Comparison of ENCODE assay signal across 8 mouse cellular contexts in genomic region chr13:51603221-51603893, GRCm38 (mm10). TPM values are rescaled to one million over a fixed set of nuclear protein-coding genes. Genes with fewer than 3 reads are reported as not detected.
DNase-seq lines count a peak whose midpoint lies in the region; ATAC-seq and TF ChIP-seq lines count a peak whose summit lies in the region.

No protein-coding gene starts in this region.

- no peak overlapping the region for H3K27ac ChIP-seq in lung, embryonic 15.5 days
- H3K27ac ChIP-seq in intestine, embryonic 14.5 days (ENCODE audit: low read depth): peak overlapping the region; percentile 16; the same call in 1 of the 2 replicates
- H3K27ac ChIP-seq in limb, embryonic 13.5 days: no peak overlapping the region; the same call in 1 of the 2 replicates

- 11% methylated on average over 16 of the region's 16 CpGs for WGBS in lung, embryonic 15.5 days
- 22% methylated on average over 16 of the region's 16 CpGs for WGBS in lung, adult 2 months
- WGBS in intestine, embryonic 14.5 days: 15% methylated on average over 16 of the region's 16 CpGs
- WGBS in limb, embryonic 13.5 days: 23% methylated on average over 16 of the region's 16 CpGs

- H3K9me3 ChIP-seq in lung, embryonic 15.5 days: no peaks in the 10 kb centered on the region
- no peaks in the 10 kb centered on the region for H3K9me3 ChIP-seq in intestine, embryonic 14.5 days (ENCODE audit: control insufficient read depth, low read length)
- H3K9me3 ChIP-seq in limb, embryonic 13.5 days: no peaks in the 10 kb centered on the region

- no peaks in the 10 kb centered on the region for H3K36me3 ChIP-seq in lung, embryonic 15.5 days
- H3K36me3 ChIP-seq in intestine, embryonic 14.5 days (ENCODE audit: control insufficient read depth, insufficient read depth, low read length): no peaks in the 10 kb centered on the region
- no peaks in the 10 kb centered on the region for H3K36me3 ChIP-seq in limb, embryonic 13.5 days

- H3K9ac ChIP-seq in lung, embryonic 15.5 days: 0 out of 2 replicates have a peak overlapping the region, but pooled peaks have one; percentile 4
- 0 out of 2 replicates have a peak overlapping the region, but pooled peaks have one; percentile 23 for H3K9ac ChIP-seq in intestine, embryonic 14.5 days (ENCODE audit: low read length)
- H3K9ac ChIP-seq in limb, embryonic 13.5 days: peak overlapping the region; percentile 35; the same call in 1 of the 2 replicates

- ATAC-seq in lung, embryonic 15.5 days (ENCODE audit: borderline replicate concordance, extremely low read depth, low FRiP score, low TSS enrichment): peak; percentile 67; the same call in 1 of the 2 replicates
- ATAC-seq in intestine, embryonic 14.5 days (replicated peaks; ENCODE audit: low FRiP score, low TSS enrichment, low read depth): peak; percentile 70
- ATAC-seq in limb, embryonic 13.5 days (ENCODE audit: low FRiP score, low read depth): peak; percentile 90
- no peak for ATAC-seq in megakaryocyte progenitor cell, adult 5-6 weeks (replicated peaks; ENCODE audit: poor library complexity)

- DNase-seq in lung, adult 2 months: no peak
- peak; percentile 13 for DNase-seq in fibroblast of lung, adult 2 months (ENCODE audit: low read depth)
- peak; percentile 77 for DNase-seq in intestine, embryonic 14.5 days (ENCODE audit: low spot score)
- DNase-seq in right cerebral cortex, adult 18-20 months: peak; percentile 78
- no peak for DNase-seq in gastrocnemius, postnatal 4 days (ENCODE audit: low spot score in 2 of 2)

- no peak for TF ChIP-seq POLR2A in lung, adult 2 months (IDR thresholded peaks at IDR 0.05; ENCODE audit: borderline replicate concordance, extremely low read depth, low read depth, low read length)

- TF ChIP-seq CTCF in lung, adult 2 months (IDR thresholded peaks at IDR 0.05; ENCODE audit: insufficient read depth, low read length): no peak

- peaks cover 4% of the 10 kb centered on the region for H3K4me1 ChIP-seq in lung, embryonic 15.5 days
- no peaks in the 10 kb centered on the region; the same call in 1 of the 2 replicates for H3K4me1 ChIP-seq in lung, adult 2 months (ENCODE audit: control insufficient read depth, insufficient read depth, low read length)
- H3K4me1 ChIP-seq in intestine, embryonic 14.5 days (replicated peaks; ENCODE audit: control insufficient read depth, insufficient read depth, low read length): no peaks in the 10 kb centered on the region; the same call in 1 of the 2 replicates
- H3K4me1 ChIP-seq in limb, embryonic 13.5 days: peaks cover 15% of the 10 kb centered on the region

- no peaks in the 10 kb centered on the region for H3K27me3 ChIP-seq in lung, embryonic 15.5 days
- no peaks in the 10 kb centered on the region for H3K27me3 ChIP-seq in intestine, embryonic 14.5 days (replicated peaks; ENCODE audit: control insufficient read depth, insufficient read depth, low read length)
- H3K27me3 ChIP-seq in limb, embryonic 13.5 days: no peaks in the 10 kb centered on the region

- peak overlapping the region; percentile 45 for H3K4me2 ChIP-seq in lung, embryonic 15.5 days
- peak overlapping the region; percentile 45 for H3K4me2 ChIP-seq in intestine, embryonic 14.5 days (ENCODE audit: low read length)
- peak overlapping the region; percentile 58 for H3K4me2 ChIP-seq in limb, embryonic 13.5 days (replicated peaks)

- peak overlapping the region; percentile 25 for H3K4me3 ChIP-seq in lung, embryonic 15.5 days
- H3K4me3 ChIP-seq in lung, adult 2 months (replicated peaks; ENCODE audit: extremely low read depth, low read depth, low read length): no peak overlapping the region
- peak overlapping the region; percentile 6; the same call in 1 of the 2 replicates for H3K4me3 ChIP-seq in intestine, embryonic 14.5 days (ENCODE audit: low read depth, low read length)
- peak overlapping the region; percentile 21 for H3K4me3 ChIP-seq in limb, embryonic 13.5 days

RNA-seq across cellular contexts. Expression of gene Shc3, which starts 34.1 kb away (rescaled TPM):
- 0.16 and 0.25 TPM in 2 replicates for polyA plus RNA-seq in lung, embryonic 15.5 days (2015; fragmentation: Nextera tagmentation; extraction: Ambion mirVana)
- 0.22 and 0.45 TPM in 2 replicates for polyA plus RNA-seq in lung, adult 2 months (2012; rRNA removed)
- polyA plus RNA-seq in intestine, embryonic 14.5 days (2014; fragmentation: Nextera tagmentation; extraction: Ambion mirVana): 0.20 and 0.43 TPM in 2 replicates
- polyA plus RNA-seq in limb, embryonic 13.5 days (2015; fragmentation: Nextera tagmentation; extraction: Ambion mirVana): 0.69 and 0.73 TPM in 2 replicates
- 1 to 10 TPM; 3.8 to 3.9 TPM for total RNA-seq in gastrocnemius, postnatal 4 days (2021)
- total RNA-seq in megakaryocyte progenitor cell, adult 5-6 weeks (2015): not detected in 2 replicates
- not detected in 2 replicates for total RNA-seq in megakaryocyte progenitor cell, adult 5-6 weeks (2017)

RNA-seq across cellular contexts. Expression of gene Cks2, which starts 41.7 kb away (rescaled TPM):
- 341 and 380 TPM in 2 replicates for polyA plus RNA-seq in lung, embryonic 15.5 days (2015; fragmentation: Nextera tagmentation; extraction: Ambion mirVana)
- 4.7 and 4.8 TPM in 2 replicates for polyA plus RNA-seq in lung, adult 2 months (2012; rRNA removed)
- 391 and 395 TPM in 2 replicates for polyA plus RNA-seq in intestine, embryonic 14.5 days (2014; fragmentation: Nextera tagmentation; extraction: Ambion mirVana)
- 299 and 324 TPM in 2 replicates for polyA plus RNA-seq in limb, embryonic 13.5 days (2015; fragmentation: Nextera tagmentation; extraction: Ambion mirVana)
- 10 to 100 TPM; 22.3 to 26.5 TPM for total RNA-seq in gastrocnemius, postnatal 4 days (2021)
- total RNA-seq in megakaryocyte progenitor cell, adult 5-6 weeks (2015): 499 and 603 TPM in 2 replicates
- 233 and 253 TPM in 2 replicates for total RNA-seq in megakaryocyte progenitor cell, adult 5-6 weeks (2017)

RNA-seq across cellular contexts. Expression of gene Secisbp2, which starts 48.1 kb away (rescaled TPM):
- 23.9 and 31.1 TPM in 2 replicates for polyA plus RNA-seq in lung, embryonic 15.5 days (2015; fragmentation: Nextera tagmentation; extraction: Ambion mirVana)
- polyA plus RNA-seq in lung, adult 2 months (2012; rRNA removed): 18.1 and 21.3 TPM in 2 replicates
- polyA plus RNA-seq in intestine, embryonic 14.5 days (2014; fragmentation: Nextera tagmentation; extraction: Ambion mirVana): 30.2 and 30.6 TPM in 2 replicates
- polyA plus RNA-seq in limb, embryonic 13.5 days (2015; fragmentation: Nextera tagmentation; extraction: Ambion mirVana): 31.6 and 33.4 TPM in 2 replicates
- 10 to 100 TPM; 14.9 to 17.6 TPM for total RNA-seq in gastrocnemius, postnatal 4 days (2021)
- total RNA-seq in megakaryocyte progenitor cell, adult 5-6 weeks (2015): 13.9 and 15.9 TPM in 2 replicates
- total RNA-seq in megakaryocyte progenitor cell, adult 5-6 weeks (2017): 24.6 and 25.0 TPM in 2 replicates

Comparison
In these comparisons a context has a peak if more than half of its experiments do, and no peak if none do; other contexts are left out.
1. RNA of gene Cks2, which starts 41.7 kb away (polyA plus RNA-seq): 391 to 395 TPM in intestine, embryonic 14.5 days, 341 to 380 TPM in lung, embryonic 15.5 days and 299 to 324 TPM in limb, embryonic 13.5 days; 4.7 to 4.8 TPM in lung, adult 2 months; every median in the first group is over 10 times any median in the second.
2. DNase-seq: peak in fibroblast of lung, adult 2 months (single experiment), intestine, embryonic 14.5 days (single experiment) and right cerebral cortex, adult 18-20 months (single experiment); none in lung, adult 2 months (single experiment) and gastrocnemius, postnatal 4 days (0 of 2).
3. Peak in every context shown above with its lines, with median percentiles within 50 percentile points of each other: H3K4me2 ChIP-seq and H3K9ac ChIP-seq.